In genomic region chr3:138749645-138750044, GRCm38 (mm10) we compare ENCODE assay signal across 18 mouse cellular contexts.
"Had no signal": no experiment of that assay in that cellular context is flagged by ENCODE, and none has a peak within 500 bp of the region (broad histone marks: within the 10 kb centered on the region; RNA-seq: fewer than 3 reads in every experiment).

No protein-coding gene starts in this region.

- H3K9ac ChIP-seq: lung, embryonic 14.5 days; midbrain, embryonic 12.5 days; neural tube, embryonic 13.5 days; neural tube, embryonic 15.5 days had no signal

- ATAC-seq: midbrain, embryonic 16.5 days had no signal

- DNase-seq: lung, embryonic 14.5 days; lung, postnatal 10 days; lung, postnatal 4 days; midbrain, embryonic 14.5 days; retina, postnatal 1 day; right cerebral cortex, adult 18-20 months; right cerebral cortex, postnatal 25 days; right cerebral cortex, postnatal 4 days; spleen, adult 18-20 months; thymus, adult 18-20 months; thymus, postnatal 25 days; thymus, postnatal 4 days had no signal

- H3K9me3 ChIP-seq: midbrain, embryonic 10.5 days; midbrain, embryonic 12.5 days; neural tube, embryonic 13.5 days; neural tube, embryonic 15.5 days had no signal

- H3K4me3 ChIP-seq: midbrain, embryonic 10.5 days; midbrain, embryonic 12.5 days; myocyte; neural tube, embryonic 13.5 days; neural tube, embryonic 15.5 days had no signal

- H3K27me3 ChIP-seq: midbrain, embryonic 12.5 days; neural tube, embryonic 13.5 days; neural tube, embryonic 15.5 days had no signal

- H3K4me2 ChIP-seq: lung, embryonic 14.5 days; midbrain, embryonic 12.5 days; neural tube, embryonic 13.5 days; neural tube, embryonic 15.5 days had no signal

- H3K36me3 ChIP-seq: midbrain, embryonic 10.5 days; midbrain, embryonic 12.5 days; neural tube, embryonic 13.5 days; neural tube, embryonic 15.5 days had no signal

- H3K27ac ChIP-seq: midbrain, embryonic 10.5 days; midbrain, embryonic 12.5 days; neural tube, embryonic 13.5 days; neural tube, embryonic 15.5 days had no signal
